Mouse (Mus musculus) kidney, embryonic 15.5 days (tissue): Measurements from ENCODE around the gene Plxdc1. TPM values are rescaled to one million over a fixed set of nuclear protein-coding genes. Genes with fewer than 3 reads are reported as not detected.

Experiments
- ATAC-seq: fragments of 200-750 bp; cut with Nextera tagmentation; replicated peaks from 2 replicates; pipeline ENCODE4 v1.8.0; 2017; ENCODE audit warnings: moderate TSS enrichment; ENCODE audit not compliant: low FRiP score
- H3K27ac ChIP-seq: fragments of 300-500 bp; sonication (generic); 2 replicates; pipeline ENCODE4 v1.5.1; 2015; ENCODE audit warnings: mild to moderate bottlenecking, inconsistent platforms
- H3K27me3 ChIP-seq: fragments of 300-500 bp; sonication (generic); 2 replicates; pipeline ENCODE4 v1.6.1; 2015; ENCODE audit warnings: inconsistent platforms
- H3K36me3 ChIP-seq: fragments of 300-500 bp; sonication (generic); 2 replicates; pipeline ENCODE4 v1.6.1; 2015; ENCODE audit warnings: inconsistent platforms
- H3K4me1 ChIP-seq: fragments of 300-500 bp; sonication (generic); 2 replicates; pipeline ENCODE4 v1.6.1; 2015; ENCODE audit warnings: inconsistent platforms
- H3K4me2 ChIP-seq: fragments of 300-500 bp; sonication (generic); 2 replicates; pipeline ENCODE4 v1.6.1; 2015; ENCODE audit warnings: moderate library complexity, mild to moderate bottlenecking, inconsistent platforms
- H3K4me3 ChIP-seq: fragments of 300-500 bp; sonication (generic); replicated peaks from 2 replicates; pipeline ENCODE4 v1.5.1; 2015; ENCODE audit warnings: mild to moderate bottlenecking, inconsistent platforms
- H3K9ac ChIP-seq: fragments of 300-500 bp; sonication (generic); 2 replicates; pipeline ENCODE4 v1.6.1; 2015; ENCODE audit warnings: mild to moderate bottlenecking, inconsistent platforms
- H3K9me3 ChIP-seq: fragments of 300-500 bp; sonication (generic); replicated peaks from 2 replicates; pipeline ENCODE4 v1.6.1; 2016; ENCODE audit warnings: inconsistent platforms
- WGBS: fragments of 180-500 bp; shearing (Covaris S2); methylation state at CpG from one replicate; pipeline ENCODE4 v1.1.7; 2015; ENCODE audit warnings: mixed read lengths; 5-methylcytosine and 5-hydroxymethylcytosine counted together
- polyA plus RNA-seq: library from polyadenylated mRNA; unstranded; fragments of >200 nt; fragmentation: Nextera tagmentation; extraction: Ambion mirVana; gene quantifications from 2 replicates; pipeline ENCODE4 v1.2.1, GENCODE M21; 2015

Plxdc1 gene
- polyA plus RNA-seq, 1 experiment from 2014 or later: 2.0 TPM

DNA sequence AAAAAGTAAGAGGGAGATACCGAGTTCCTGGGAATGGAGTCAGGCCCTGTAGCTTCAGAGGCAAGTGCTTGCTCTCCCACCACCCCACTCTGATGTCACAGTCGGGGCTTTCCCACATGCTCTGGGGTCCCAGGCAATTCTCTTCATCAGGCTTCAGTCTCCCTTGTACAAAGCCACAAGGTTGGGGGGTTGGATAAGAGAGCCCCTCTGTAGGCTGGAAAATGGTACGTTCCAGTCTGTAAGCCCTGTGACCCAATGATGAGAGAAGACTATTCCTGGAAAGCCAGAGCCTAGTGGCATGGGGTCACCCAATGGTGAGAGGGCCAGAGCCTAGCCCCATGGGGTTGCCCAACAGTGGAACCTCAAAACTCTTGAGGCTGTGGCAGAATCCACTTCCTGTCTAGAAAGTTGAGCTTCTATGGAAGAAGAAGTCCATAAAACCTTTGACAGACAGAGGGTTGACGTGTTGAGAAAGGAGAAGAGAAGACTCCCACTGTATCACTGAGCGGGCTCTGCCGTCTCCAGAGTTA is 70.2 kb downstream of the Plxdc1 start:
- Histone ChIP-seq H3K36me3 (no peaks in the 10 kb centered on the region), H3K27me3 (no peaks in the 10 kb centered on the region), H3K4me2 (no peak overlapping the region), H3K4me3 (no peak overlapping the region), H3K27ac (no peak overlapping the region), H3K4me1 (no peaks in the 10 kb centered on the region), H3K9me3 (no peaks in the 10 kb centered on the region), H3K9ac (no peak overlapping the region)
- 87% methylated on average over 6 of the region's 6 CpGs for WGBS
- ATAC-seq: no peak

DNA sequence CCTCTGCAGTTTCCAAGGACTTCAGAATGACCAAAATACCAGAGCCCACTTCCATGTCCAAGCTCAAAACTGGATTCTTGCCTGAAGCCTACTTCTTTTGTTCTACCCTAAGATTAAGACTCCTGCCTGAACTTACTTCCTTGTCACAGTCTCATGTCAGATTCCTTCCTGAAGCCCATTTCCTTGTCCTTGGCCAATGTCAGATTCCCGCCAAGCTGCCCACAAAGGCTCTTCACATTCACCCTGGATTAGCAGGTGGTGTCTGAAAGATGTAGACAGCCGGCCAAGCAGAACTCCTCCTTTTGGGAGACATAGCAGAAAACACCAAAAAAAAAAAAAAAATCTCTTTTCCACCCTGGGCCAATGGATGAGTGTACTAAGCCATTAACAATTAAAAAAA is 70.8 kb downstream of the Plxdc1 start:
- H3K27me3 ChIP-seq: no peaks in the 10 kb centered on the region
- H3K9me3 ChIP-seq: no peaks in the 10 kb centered on the region
- no peaks in the 10 kb centered on the region for H3K4me1 ChIP-seq
- WGBS: 78% methylated on average over 2 of the region's 2 CpGs
- H3K36me3 ChIP-seq: no peaks in the 10 kb centered on the region
- no peak overlapping the region for H3K4me3 ChIP-seq
- H3K4me2 ChIP-seq: no peak overlapping the region
- no peak overlapping the region for H3K27ac ChIP-seq
- no peak for ATAC-seq
- H3K9ac ChIP-seq: no peak overlapping the region

DNA sequence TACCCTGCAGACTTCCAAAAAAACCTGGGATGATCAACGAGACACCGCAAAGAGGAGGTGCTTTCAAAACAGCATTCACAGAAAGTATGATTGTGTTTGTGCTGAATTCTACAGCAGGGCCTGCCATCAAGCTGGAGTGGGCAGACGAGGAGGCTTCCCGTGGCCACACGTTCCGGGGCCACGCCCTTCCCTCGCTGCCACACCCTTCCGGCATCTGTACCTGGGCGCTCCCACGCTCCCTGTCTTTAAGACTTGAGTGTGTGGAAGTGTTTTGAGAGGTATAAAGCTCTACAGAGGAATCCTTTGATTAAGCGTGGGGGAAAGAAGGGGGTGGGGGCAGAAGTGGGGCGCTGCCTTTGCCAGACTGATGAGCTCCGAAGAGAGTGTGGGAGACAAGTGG is 73.1 kb downstream of the Plxdc1 start:
- no peak overlapping the region for H3K4me3 ChIP-seq
- H3K27ac ChIP-seq: no peak overlapping the region
- 86% methylated on average over 14 of the region's 14 CpGs for WGBS

DNA sequence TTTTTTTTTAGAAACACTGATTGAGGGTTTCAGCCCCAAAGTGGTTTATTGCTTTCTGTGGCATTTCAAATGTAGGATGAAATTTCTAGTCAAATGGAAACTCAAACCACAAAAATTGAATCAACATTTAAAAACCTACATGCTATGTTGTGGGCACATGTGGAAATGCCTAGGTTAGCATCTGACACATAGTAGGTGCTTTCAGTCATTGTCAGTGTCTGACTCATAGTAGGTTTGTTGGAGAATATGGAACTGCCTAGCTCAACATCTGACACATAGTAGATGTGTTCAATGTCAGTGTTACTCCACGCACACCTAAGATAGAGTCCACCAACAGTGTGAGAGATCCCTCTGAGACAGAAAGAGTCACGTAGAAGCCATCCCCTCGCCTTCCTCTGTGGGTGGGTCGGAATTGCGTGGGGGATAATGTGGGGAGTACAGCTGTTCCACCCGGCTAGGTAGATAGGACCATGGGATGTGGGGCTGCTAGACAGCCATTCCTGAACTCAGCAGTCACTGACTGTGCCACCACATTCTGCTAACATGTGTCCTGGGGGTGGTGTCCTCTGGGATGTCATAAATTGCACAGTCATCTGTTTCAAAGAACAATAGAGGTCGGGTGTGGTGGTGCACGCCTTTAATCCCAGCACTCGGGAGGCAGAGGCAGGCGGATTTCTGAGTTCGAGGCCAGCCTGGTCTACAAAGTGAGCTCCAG is 77.5 kb downstream of the Plxdc1 start:
- Histone ChIP-seq H3K4me1 (no peaks in the 10 kb centered on the region), H3K9me3 (no peaks in the 10 kb centered on the region), H3K9ac (no peak overlapping the region), H3K36me3 (no peaks in the 10 kb centered on the region), H3K4me2 (no peak overlapping the region), H3K4me3 (no peak overlapping the region), H3K27me3 (no peaks in the 10 kb centered on the region), H3K27ac (no peak overlapping the region)
- 88% methylated on average over 11 of the region's 11 CpGs for WGBS
- ATAC-seq: no peak

More for the DNA sequence above, 73.1 kb downstream of the Plxdc1 start:
- no peak for ATAC-seq
- Histone ChIP-seq H3K4me1 (no peaks in the 10 kb centered on the region), H3K9me3 (no peaks in the 10 kb centered on the region), H3K27me3 (no peaks in the 10 kb centered on the region), H3K9ac (no peak overlapping the region), H3K36me3 (no peaks in the 10 kb centered on the region), H3K4me2 (no peak overlapping the region)

DNA sequence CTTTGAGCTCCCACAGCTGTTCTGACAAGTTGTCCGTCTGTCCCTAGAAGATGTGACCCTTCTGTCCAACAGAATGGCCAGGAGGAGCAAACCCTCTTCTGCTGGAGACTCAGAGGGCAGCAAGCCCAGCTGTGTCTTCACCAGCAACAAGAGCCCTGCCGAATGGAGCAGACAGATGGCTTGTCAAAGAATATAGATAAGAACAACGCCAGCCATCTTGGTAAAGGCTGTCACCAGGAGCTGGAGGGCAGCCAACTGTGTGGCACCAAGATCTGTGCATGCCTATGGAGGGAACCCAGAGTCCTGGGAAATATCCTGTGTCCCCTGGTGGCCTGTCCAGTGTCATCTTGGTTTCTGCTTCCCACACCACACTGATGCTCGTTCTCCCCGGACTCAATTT is 78.3 kb downstream of the Plxdc1 start:
- H3K27ac ChIP-seq: no peak overlapping the region
- 82% methylated on average over 5 of the region's 5 CpGs for WGBS
- H3K36me3 ChIP-seq: no peaks in the 10 kb centered on the region
- H3K9me3 ChIP-seq: no peaks in the 10 kb centered on the region
- H3K4me3 ChIP-seq: no peak overlapping the region
- no peak overlapping the region for H3K9ac ChIP-seq
- H3K4me1 ChIP-seq: no peaks in the 10 kb centered on the region
- H3K4me2 ChIP-seq: no peak overlapping the region
- no peak for ATAC-seq
- H3K27me3 ChIP-seq: no peaks in the 10 kb centered on the region

DNA sequence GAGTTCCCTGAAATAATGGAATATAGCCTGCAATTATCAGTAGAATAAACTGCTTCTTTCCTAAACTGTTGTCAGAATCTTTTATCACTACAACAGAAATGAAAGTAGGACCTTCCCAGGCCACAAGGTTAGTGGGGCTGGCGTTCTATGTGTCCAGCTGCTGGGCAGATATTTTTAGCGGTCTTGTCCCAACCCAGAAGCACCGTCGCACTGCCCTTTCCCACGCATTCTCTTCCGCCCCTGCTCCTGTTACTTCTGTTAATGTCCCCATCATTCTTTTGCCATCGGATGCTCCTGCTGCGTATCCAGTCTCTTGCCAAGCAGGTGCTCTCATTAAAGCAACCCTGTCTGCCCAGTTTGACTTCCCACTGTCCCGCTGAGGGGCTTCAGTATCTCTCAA is 79.3 kb downstream of the Plxdc1 start:
- Histone ChIP-seq H3K36me3 (no peaks in the 10 kb centered on the region), H3K4me1 (no peaks in the 10 kb centered on the region), H3K9ac (no peak overlapping the region), H3K4me3 (no peak overlapping the region), H3K27ac (no peak overlapping the region), H3K9me3 (no peaks in the 10 kb centered on the region), H3K4me2 (no peak overlapping the region), H3K27me3 (no peaks in the 10 kb centered on the region)
- 79% methylated on average over 9 of the region's 9 CpGs for WGBS
- no peak for ATAC-seq

DNA sequence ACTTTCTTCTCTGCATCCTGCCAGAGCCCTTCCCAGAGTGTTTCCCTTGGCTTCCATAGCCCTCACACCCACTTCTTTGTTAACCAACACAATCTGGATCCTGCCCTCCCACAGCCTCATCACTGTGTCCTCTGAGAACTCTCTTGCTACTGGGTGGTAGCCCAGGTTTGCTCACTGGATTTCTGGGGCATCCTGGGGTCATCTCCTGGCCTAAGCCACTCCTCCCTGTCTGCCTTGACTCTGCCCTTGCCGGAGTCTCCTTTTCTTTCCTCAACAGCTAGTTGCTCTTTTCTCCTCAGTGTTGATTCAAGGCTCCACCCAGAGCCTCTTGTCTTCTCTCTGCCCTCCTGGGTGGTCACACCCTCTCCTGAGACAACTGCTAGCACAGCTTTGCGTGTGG is 80.3 kb downstream of the Plxdc1 start:
- Histone ChIP-seq H3K4me2 (no peak overlapping the region), H3K4me1 (no peaks in the 10 kb centered on the region), H3K9me3 (no peaks in the 10 kb centered on the region), H3K27ac (no peak overlapping the region), H3K9ac (no peak overlapping the region), H3K4me3 (no peak overlapping the region), H3K36me3 (no peaks in the 10 kb centered on the region), H3K27me3 (no peaks in the 10 kb centered on the region)
- ATAC-seq: no peak
- WGBS: 63% methylated on average over 2 of the region's 2 CpGs

DNA sequence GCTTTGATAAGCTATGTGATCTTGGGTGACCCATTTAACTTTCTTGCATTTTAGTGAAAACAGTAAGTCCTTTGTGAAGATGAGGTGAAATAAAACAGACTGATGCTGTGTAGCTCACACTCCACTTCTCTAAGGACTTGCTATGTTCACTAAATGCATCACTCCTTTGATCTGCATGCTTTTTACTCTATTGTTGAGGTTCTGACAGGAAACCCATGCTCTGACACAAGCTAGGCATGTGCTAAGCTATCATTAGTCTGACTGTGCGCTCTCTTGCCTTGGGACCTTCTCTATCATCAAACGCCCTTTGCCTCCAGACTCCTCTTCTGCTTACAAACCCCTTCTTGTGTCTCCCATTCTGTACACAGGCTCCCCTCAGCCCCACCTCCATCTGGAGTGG is 80.7 kb downstream of the Plxdc1 start:
- no peak overlapping the region for H3K4me2 ChIP-seq
- H3K36me3 ChIP-seq: no peaks in the 10 kb centered on the region
- no peaks in the 10 kb centered on the region for H3K4me1 ChIP-seq
- no peaks in the 10 kb centered on the region for H3K9me3 ChIP-seq
- no peak for ATAC-seq
- WGBS: 91% methylated on average over 2 of the region's 2 CpGs
- no peak overlapping the region for H3K4me3 ChIP-seq
- no peak overlapping the region for H3K27ac ChIP-seq
- H3K27me3 ChIP-seq: no peaks in the 10 kb centered on the region
- H3K9ac ChIP-seq: no peak overlapping the region

DNA sequence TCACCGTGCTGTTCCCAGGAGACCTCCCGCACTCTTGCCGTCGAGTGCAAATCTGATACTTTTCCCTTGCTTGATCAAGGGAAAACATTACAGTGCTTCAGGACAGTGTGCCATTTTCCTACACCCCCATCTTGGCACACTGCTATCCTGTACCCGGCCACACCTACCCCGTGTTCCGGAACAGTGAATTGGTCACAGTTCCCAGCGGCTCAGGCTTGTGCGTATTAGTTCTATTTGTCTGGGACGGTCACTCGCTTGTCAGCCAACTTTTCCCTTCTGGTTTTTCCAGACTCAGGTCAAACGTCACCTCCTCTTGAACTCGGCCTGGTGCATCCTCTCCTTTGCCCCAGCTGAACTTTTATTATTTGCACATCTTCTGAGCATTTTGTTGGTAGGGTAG is 81.4 kb downstream of the Plxdc1 start:
- Histone ChIP-seq H3K4me1 (peaks cover 3% of the 10 kb centered on the region; the same call in 1 of the 2 replicates), H3K9me3 (no peaks in the 10 kb centered on the region), H3K36me3 (no peaks in the 10 kb centered on the region), H3K27ac (no peak overlapping the region), H3K9ac (no peak overlapping the region), H3K27me3 (no peaks in the 10 kb centered on the region), H3K4me2 (no peak overlapping the region), H3K4me3 (no peak overlapping the region)
- WGBS: 62% methylated on average over 13 of the region's 13 CpGs
- no peak for ATAC-seq

DNA sequence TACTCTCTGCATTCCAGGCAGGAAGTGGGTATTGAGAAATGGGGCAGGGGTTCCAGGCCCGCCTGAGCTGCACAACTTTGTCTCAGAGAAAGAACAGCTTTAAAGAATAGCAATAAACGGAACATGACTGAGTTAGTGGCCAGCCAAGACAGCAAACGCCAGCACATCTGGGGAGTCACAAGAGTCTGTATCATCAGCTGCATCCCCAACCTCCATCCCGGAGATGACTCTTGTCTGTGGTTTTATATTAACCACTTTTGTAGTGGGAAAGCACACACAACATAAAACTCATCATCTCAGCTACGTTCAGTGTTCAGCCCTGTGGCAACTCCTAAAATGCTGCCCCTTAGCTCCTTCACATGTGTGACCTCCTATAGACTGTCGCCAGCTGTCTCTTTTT is 84.4 kb downstream of the Plxdc1 start:
- no peaks in the 10 kb centered on the region for H3K27me3 ChIP-seq
- WGBS: 74% methylated on average over 6 of the region's 6 CpGs
- H3K4me3 ChIP-seq: no peak overlapping the region
- no peaks in the 10 kb centered on the region for H3K36me3 ChIP-seq
- H3K4me1 ChIP-seq: peaks cover 3% of the 10 kb centered on the region; the same call in 1 of the 2 replicates
- H3K27ac ChIP-seq: no peak overlapping the region
- no peak overlapping the region for H3K9ac ChIP-seq
- ATAC-seq: no peak
- H3K9me3 ChIP-seq: no peaks in the 10 kb centered on the region
- no peak overlapping the region for H3K4me2 ChIP-seq

DNA sequence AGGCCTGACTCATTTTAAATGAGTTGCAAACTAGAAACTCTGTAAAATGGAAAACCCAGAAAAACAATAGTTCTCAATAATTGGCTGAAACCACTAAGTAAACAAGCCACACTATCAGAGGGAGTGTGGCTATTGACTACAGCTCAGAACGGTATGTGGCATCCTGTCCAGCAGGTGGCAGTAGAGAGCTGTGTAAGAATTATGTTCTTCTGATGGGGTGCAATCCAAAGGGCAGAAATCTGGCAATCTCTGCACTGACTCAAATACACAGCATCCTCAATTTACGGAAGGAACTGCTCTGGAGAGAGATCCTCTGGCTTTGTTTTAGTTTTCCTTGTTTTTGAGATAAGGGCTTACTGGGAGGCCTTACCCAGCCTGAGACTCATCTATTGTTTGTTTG is 86.4 kb downstream of the Plxdc1 start:
- H3K9me3 ChIP-seq: no peaks in the 10 kb centered on the region
- WGBS: 5% methylated on average over 2 of the region's 2 CpGs
- H3K27me3 ChIP-seq: no peaks in the 10 kb centered on the region
- H3K4me3 ChIP-seq: no peak overlapping the region
- H3K27ac ChIP-seq: no peak overlapping the region
- no peak for ATAC-seq
- no peak overlapping the region for H3K9ac ChIP-seq
- no peaks in the 10 kb centered on the region for H3K36me3 ChIP-seq
- no peak overlapping the region for H3K4me2 ChIP-seq
- H3K4me1 ChIP-seq: peaks cover 3% of the 10 kb centered on the region; the same call in 1 of the 2 replicates

DNA sequence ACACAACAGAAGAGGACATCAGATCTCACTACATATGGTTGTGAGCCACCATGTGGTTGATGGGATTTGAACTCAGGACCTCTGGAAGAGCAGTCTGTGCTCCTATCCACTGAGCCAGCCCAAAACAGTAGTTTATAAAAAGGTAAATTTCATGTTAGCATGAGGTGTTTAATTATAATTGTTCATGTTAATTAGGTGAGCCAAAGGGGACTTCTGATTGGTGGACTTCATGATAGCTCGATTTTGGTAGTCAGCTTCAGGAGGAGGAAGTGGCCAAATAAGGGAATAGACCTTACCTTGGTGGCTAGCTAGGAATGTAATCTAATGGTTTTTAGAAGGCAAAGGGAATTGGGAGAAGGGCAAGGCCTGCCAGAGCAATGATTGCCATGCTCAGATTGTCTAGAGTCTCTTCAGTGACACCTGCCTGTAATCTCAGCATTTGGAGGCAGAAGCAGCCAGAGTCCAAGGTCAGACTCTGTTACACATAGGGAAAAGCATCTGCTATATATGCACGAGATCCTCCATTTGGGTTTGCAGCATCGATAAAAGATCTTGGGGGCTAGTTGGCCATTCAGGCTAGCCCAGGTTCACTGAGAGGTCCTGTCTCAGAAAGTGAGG is 88.6 kb downstream of the Plxdc1 start:
- Histone ChIP-seq H3K4me1 (peaks cover 3% of the 10 kb centered on the region; the same call in 1 of the 2 replicates), H3K27me3 (no peaks in the 10 kb centered on the region), H3K36me3 (no peaks in the 10 kb centered on the region), H3K9me3 (no peaks in the 10 kb centered on the region), H3K9ac (no peak overlapping the region), H3K27ac (no peak overlapping the region), H3K4me3 (no peak overlapping the region), H3K4me2 (no peak overlapping the region)
- 88% methylated on average over 3 of the region's 3 CpGs for WGBS
- ATAC-seq: no peak
